Mouse (Mus musculus) spleen, postnatal 14 days (tissue): ENCODE results near the gene Traf3.

ENCODE experiments used
- DNase-seq, 2 experiments: peaks; one replicate each; pipeline ENCODE4 v3.0.0; 2021 to 2022; ENCODE audit warnings: low spot score in 2 of 2

Gene Traf3

GRCm38 (mm10) chr12:111193331-111193730, 27.2 kb downstream of the Traf3 start:
- DNase-seq, result no peak

- no peak for DNase-seq
Observed at GRCm38 (mm10) chr12:111196548-111196947, 30.4 kb downstream of the Traf3 start.

GRCm38 (mm10) chr12:111203076-111203475, 36.9 kb downstream of the Traf3 start:
- no peak for DNase-seq

- no peak for DNase-seq
Observed at GRCm38 (mm10) chr12:111203945-111204344, 37.8 kb downstream of the Traf3 start.

GRCm38 (mm10) chr12:111207641-111208040, 41.5 kb downstream of the Traf3 start:
- no peak for DNase-seq

- no peak for DNase-seq
Observed at GRCm38 (mm10) chr12:111211729-111212128, 45.6 kb downstream of the Traf3 start.

GRCm38 (mm10) chr12:111218867-111219266, 52.7 kb downstream of the Traf3 start:
- no peak for DNase-seq

- no peak for DNase-seq
Observed at GRCm38 (mm10) chr12:111225197-111225780, 59.1 kb downstream of the Traf3 start.

- DNase-seq, result no peak
Observed at GRCm38 (mm10) chr12:111227410-111227809, 61.2 kb downstream of the Traf3 start.

- no peak for DNase-seq
Observed at GRCm38 (mm10) chr12:111228488-111228887, 62.3 kb downstream of the Traf3 start.

GRCm38 (mm10) chr12:111230793-111231192, 64.6 kb downstream of the Traf3 start:
- DNase-seq, result no peak

GRCm38 (mm10) chr12:111233798-111234197, 67.6 kb downstream of the Traf3 start:
- no peak for DNase-seq

- no peak for DNase-seq
Observed at GRCm38 (mm10) chr12:111234383-111234782, 68.2 kb downstream of the Traf3 start.

- DNase-seq, result no peak
Observed at GRCm38 (mm10) chr12:111235631-111236030, 69.5 kb downstream of the Traf3 start.

GRCm38 (mm10) chr12:111237611-111238188, 71.5 kb downstream of the Traf3 start:
- no peak for DNase-seq

GRCm38 (mm10) chr12:111238345-111238744, 72.2 kb downstream of the Traf3 start:
- DNase-seq, result no peak

GRCm38 (mm10) chr12:111238778-111239177, 72.6 kb downstream of the Traf3 start:
- no peak for DNase-seq

- DNase-seq, result no peak
Observed at GRCm38 (mm10) chr12:111239930-111240329, 73.8 kb downstream of the Traf3 start.

- DNase-seq, result no peak
Observed at GRCm38 (mm10) chr12:111241916-111242315, 75.7 kb downstream of the Traf3 start.

GRCm38 (mm10) chr12:111242346-111242745, 76.2 kb downstream of the Traf3 start:
- no peak for DNase-seq

- DNase-seq, result no peak
Observed at GRCm38 (mm10) chr12:111243733-111244132, 77.6 kb downstream of the Traf3 start.

- no peak for DNase-seq
Observed at GRCm38 (mm10) chr12:111245070-111245469, 78.9 kb downstream of the Traf3 start.

- no peak for DNase-seq
Observed at GRCm38 (mm10) chr12:111246808-111247464, 80.8 kb downstream of the Traf3 start.
